In genomic region chr6:134089671-134090377, GRCm38 (mm10) we compare ENCODE assay signal across 12 mouse cellular contexts. TPM values are rescaled to one million over a fixed set of nuclear protein-coding genes. Genes with fewer than 3 reads are reported as not detected.
A peak's percentile ranks its signal among the peaks of the same experiment; 100 is the strongest.
DNase-seq lines count a peak whose midpoint lies in the region; ATAC-seq and TF ChIP-seq lines count a peak whose summit lies in the region.
"Had no signal": no experiment of that assay in that cellular context is flagged by ENCODE, and none has a peak within 500 bp of the region (broad histone marks: within the 10 kb centered on the region; RNA-seq: fewer than 3 reads in every experiment).

No protein-coding gene starts in this region.

- H3K27me3 ChIP-seq in liver, embryonic 11.5 days (replicated peaks; ENCODE audit: control insufficient read depth, insufficient read depth, low read length), result no peaks in the 10 kb centered on the region
- no peaks in the 10 kb centered on the region for H3K27me3 ChIP-seq in liver, embryonic 12.5 days (replicated peaks)
- no peaks in the 10 kb centered on the region for H3K27me3 ChIP-seq in hindbrain, embryonic 13.5 days
- H3K27me3 ChIP-seq in thymus, adult 2 months (ENCODE audit: control insufficient read depth, insufficient read depth, low read length), result no peaks in the 10 kb centered on the region
- H3K27me3 ChIP-seq: neural tube, embryonic 15.5 days had no signal

- H3K4me2 ChIP-seq in liver, embryonic 11.5 days, result no peak overlapping the region
- H3K4me2 ChIP-seq in liver, embryonic 12.5 days, result no peak overlapping the region
- no peak overlapping the region for H3K4me2 ChIP-seq in hindbrain, embryonic 13.5 days
- H3K4me2 ChIP-seq: midbrain, embryonic 11.5 days; neural tube, embryonic 15.5 days had no signal

- 52% methylated on average over 7 of the region's 7 CpGs for WGBS in liver, embryonic 11.5 days
- 41% methylated on average over 7 of the region's 7 CpGs for WGBS in liver, embryonic 12.5 days (ENCODE audit: insufficient replicate concordance)
- WGBS in hindbrain, embryonic 13.5 days, result 84% methylated on average over 7 of the region's 7 CpGs
- WGBS in thymus, adult 2 months, result 84% methylated on average over 7 of the region's 7 CpGs

- no peak overlapping the region for H3K4me3 ChIP-seq in liver, embryonic 11.5 days (ENCODE audit: low read depth, low read length)
- H3K4me3 ChIP-seq in liver, embryonic 12.5 days, result no peak overlapping the region
- no peak overlapping the region for H3K4me3 ChIP-seq in hindbrain, embryonic 13.5 days
- no peak overlapping the region for H3K4me3 ChIP-seq in thymus, adult 2 months (ENCODE audit: control insufficient read depth, insufficient read depth, low read length)
- H3K4me3 ChIP-seq: neural tube, embryonic 15.5 days had no signal

- TF ChIP-seq CTCF in thymus, adult 2 months (IDR thresholded peaks at IDR 0.05; ENCODE audit: borderline replicate concordance, control insufficient read depth, extremely low read depth, insufficient read depth, low read length, poor library complexity), result no peak

- H3K9ac ChIP-seq in liver, embryonic 11.5 days (ENCODE audit: low read depth, low read length), result no peak overlapping the region
- no peak overlapping the region for H3K9ac ChIP-seq in liver, embryonic 12.5 days
- H3K9ac ChIP-seq in hindbrain, embryonic 13.5 days, result no peak overlapping the region
- H3K9ac ChIP-seq: neural tube, embryonic 15.5 days had no signal

- H3K4me1 ChIP-seq in liver, embryonic 11.5 days (replicated peaks; ENCODE audit: control insufficient read depth, insufficient read depth, low read length), result peaks cover 20% of the 10 kb centered on the region
- peaks cover 35% of the 10 kb centered on the region for H3K4me1 ChIP-seq in liver, embryonic 12.5 days
- H3K4me1 ChIP-seq in hindbrain, embryonic 13.5 days (replicated peaks), result peaks cover 4% of the 10 kb centered on the region; the same call in 1 of the 2 replicates
- H3K4me1 ChIP-seq in thymus, adult 2 months (replicated peaks; ENCODE audit: control insufficient read depth, insufficient read depth, low read length), result peaks cover 21% of the 10 kb centered on the region

- ATAC-seq in liver, embryonic 11.5 days (replicated peaks; ENCODE audit: low FRiP score), result peak; percentile 37
- peak; percentile 42; the same call in 1 of the 2 replicates for ATAC-seq in liver, embryonic 12.5 days
- no peak for ATAC-seq in hindbrain, embryonic 13.5 days (ENCODE audit: low FRiP score)

- DNase-seq in adrenal gland, adult 2 months, result peak; percentile 68
- no peak for DNase-seq in adrenal gland, adult 18-20 months (ENCODE audit: low spot score in 2 of 2)
- DNase-seq in liver, embryonic 11.5 days (ENCODE audit: low spot score), result no peak
- DNase-seq in liver, result no peak
- DNase-seq in ZHBTc4 (ENCODE audit: low read depth, low spot score), result peak; percentile 23
- DNase-seq in thymus, adult 2 months, result no peak
- DNase-seq: B cell, adult 2 months; cerebellum, adult 2 months had no signal

- no peaks in the 10 kb centered on the region for H3K9me3 ChIP-seq in liver, embryonic 11.5 days (ENCODE audit: control insufficient read depth, low read length)
- H3K9me3 ChIP-seq in liver, embryonic 12.5 days (replicated peaks), result no peaks in the 10 kb centered on the region
- no peaks in the 10 kb centered on the region for H3K9me3 ChIP-seq in hindbrain, embryonic 13.5 days
- H3K9me3 ChIP-seq: neural tube, embryonic 15.5 days had no signal

- H3K36me3 ChIP-seq in liver, embryonic 11.5 days (ENCODE audit: control insufficient read depth, insufficient read depth, low read length), result no peaks in the 10 kb centered on the region
- H3K36me3 ChIP-seq in liver, embryonic 12.5 days, result peaks cover 6% of the 10 kb centered on the region; the same call in 1 of the 2 replicates
- no peaks in the 10 kb centered on the region for H3K36me3 ChIP-seq in hindbrain, embryonic 13.5 days
- H3K36me3 ChIP-seq in thymus, adult 2 months (ENCODE audit: control insufficient read depth, insufficient read depth, low read length), result no peaks in the 10 kb centered on the region
- H3K36me3 ChIP-seq: neural tube, embryonic 15.5 days had no signal

- no peak overlapping the region for H3K27ac ChIP-seq in liver, embryonic 11.5 days (ENCODE audit: low read depth, low read length)
- H3K27ac ChIP-seq in liver, embryonic 12.5 days, result no peak overlapping the region; the same call in 1 of the 2 replicates
- no peak overlapping the region for H3K27ac ChIP-seq in hindbrain, embryonic 13.5 days
- no peak overlapping the region for H3K27ac ChIP-seq in thymus, adult 2 months (ENCODE audit: control insufficient read depth, insufficient read depth, low read length)
- H3K27ac ChIP-seq: neural tube, embryonic 15.5 days had no signal

- no peak for TF ChIP-seq POLR2A in thymus, adult 2 months (IDR thresholded peaks at IDR 0.05; ENCODE audit: control insufficient read depth, extremely low read depth, insufficient read depth, low read length, poor library complexity)

RNA-seq across cellular contexts. Expression of gene Etv6, which starts 54.3 kb away (rescaled TPM):
- 10 to 100 TPM; 33.0 to 60.5 TPM for total RNA-seq in adrenal gland, adult 2 months (2021)
- 34.1 and 36.5 TPM in 2 replicates for polyA plus RNA-seq in adrenal gland, adult 2 months (2012; rRNA removed)
- 10 to 100 TPM; 32.6 to 55.2 TPM for total RNA-seq in adrenal gland, adult 18-20 months (2021)
- 12.6 and 13.0 TPM in 2 replicates for polyA plus RNA-seq in liver, embryonic 11.5 days (2014; fragmentation: Nextera tagmentation; extraction: Ambion mirVana)
- 6.7 and 7.9 TPM in 2 replicates for polyA plus RNA-seq in liver, embryonic 12.5 days (2016; fragmentation: Nextera tagmentation; extraction: Ambion mirVana)
- 5.9 and 6.4 TPM in 2 replicates for polyA plus RNA-seq in hindbrain, embryonic 13.5 days (2015; fragmentation: Nextera tagmentation; extraction: Ambion mirVana)
- polyA plus RNA-seq in thymus, adult 2 months (2012; rRNA removed), result 43.8 and 46.9 TPM in 2 replicates

Comparison
In these comparisons a context has a peak if more than half of its experiments do, and no peak if none do; other contexts are left out.
1. DNase-seq: peak in adrenal gland, adult 2 months (single experiment) and ZHBTc4 (single experiment); none in adrenal gland, adult 18-20 months (0 of 2), liver, embryonic 11.5 days (single experiment), liver (single experiment) and thymus, adult 2 months (single experiment).